Mouse (Mus musculus): ENCODE results near the gene Amh. TPM values are rescaled to one million over a fixed set of nuclear protein-coding genes. Genes with fewer than 3 reads are reported as not detected.
A peak's percentile ranks its signal among the peaks of the same experiment; 100 is the strongest.

Amh gene
- polyA plus RNA-seq, 1 experiment from 2014 or later, result 0.07 TPM

DNA sequence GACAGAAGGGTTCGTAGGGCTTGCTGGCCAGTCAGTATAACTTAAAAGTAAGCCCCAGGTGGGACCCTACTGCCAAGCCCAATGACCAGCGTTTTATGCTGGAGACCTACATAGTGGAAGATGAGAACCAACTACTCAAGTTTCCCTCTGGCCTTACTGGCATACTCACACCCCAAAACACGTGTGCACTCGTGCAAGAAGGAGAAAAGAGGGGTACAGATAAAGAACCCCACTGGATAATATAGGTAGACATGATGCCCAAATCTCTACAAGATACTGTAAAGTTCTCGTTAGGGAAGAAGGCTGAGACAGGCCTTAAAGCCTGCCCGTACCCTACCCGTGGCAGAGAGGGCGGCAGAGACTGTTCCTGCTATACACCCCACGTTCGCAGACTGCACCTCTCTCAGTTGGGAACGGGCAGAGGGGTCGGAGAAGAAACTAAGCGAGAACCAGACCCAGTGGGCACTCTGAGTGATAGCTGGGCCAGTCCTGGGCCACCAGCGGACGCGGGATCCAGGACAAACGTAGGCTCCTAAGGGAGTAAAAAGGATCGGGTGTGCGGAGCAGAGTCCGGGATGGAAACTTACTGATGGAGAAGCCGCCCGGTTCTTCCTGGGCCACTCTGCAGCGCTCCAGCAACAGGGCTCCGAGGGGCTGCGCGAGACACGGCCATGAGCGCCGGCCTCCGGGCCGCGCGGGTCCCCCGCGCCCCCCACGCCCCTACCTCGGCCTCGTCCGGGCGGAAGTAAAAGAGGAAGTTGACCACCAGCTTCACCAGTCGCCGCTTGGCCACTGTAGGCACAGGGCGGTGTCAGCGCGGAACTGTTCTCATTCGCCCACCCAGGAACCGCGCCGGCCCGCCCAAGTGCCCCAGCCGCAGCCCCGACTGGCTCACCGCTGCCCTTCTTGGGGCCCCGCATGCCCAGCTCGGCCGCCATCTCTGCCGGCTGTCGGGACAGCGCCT is 7.6 kb upstream of the Amh start:
- peak overlapping the region; percentile 98 for H3K9ac ChIP-seq (replicated peaks; ENCODE audit: low read depth)
- H3K4me3 ChIP-seq (ENCODE audit: low read depth, low read length), result peak overlapping the region; percentile 84
- no peak for TF ChIP-seq CTCF (IDR thresholded peaks at IDR 0.05)
- no peak for TF ChIP-seq EP300 (IDR thresholded peaks at IDR 0.05)
- H3K27ac ChIP-seq (ENCODE audit: low read length), result peak overlapping the region; percentile 94
- H3K4me2 ChIP-seq (replicated peaks; ENCODE audit: low read depth, low read length), result peak overlapping the region; percentile 85
- DNase-seq (ENCODE audit: low spot score), result peak; percentile 81
- 0 out of 2 replicates have a peak, but pooled peaks cover 11% of the 10 kb centered on the region for H3K36me3 ChIP-seq (ENCODE audit: insufficient read depth, low read length)
- H3K9me3 ChIP-seq (ENCODE audit: low read length), result no peaks in the 10 kb centered on the region
- WGBS, result 2% methylated on average over 52 of the region's 59 CpGs
- no peaks in the 10 kb centered on the region for H3K27me3 ChIP-seq (replicated peaks; ENCODE audit: insufficient read depth, low read length)
- peak; percentile 71 for ATAC-seq
- H3K4me1 ChIP-seq (ENCODE audit: insufficient read depth, low read depth, low read length), result peaks cover 16% of the 10 kb centered on the region

DNA sequence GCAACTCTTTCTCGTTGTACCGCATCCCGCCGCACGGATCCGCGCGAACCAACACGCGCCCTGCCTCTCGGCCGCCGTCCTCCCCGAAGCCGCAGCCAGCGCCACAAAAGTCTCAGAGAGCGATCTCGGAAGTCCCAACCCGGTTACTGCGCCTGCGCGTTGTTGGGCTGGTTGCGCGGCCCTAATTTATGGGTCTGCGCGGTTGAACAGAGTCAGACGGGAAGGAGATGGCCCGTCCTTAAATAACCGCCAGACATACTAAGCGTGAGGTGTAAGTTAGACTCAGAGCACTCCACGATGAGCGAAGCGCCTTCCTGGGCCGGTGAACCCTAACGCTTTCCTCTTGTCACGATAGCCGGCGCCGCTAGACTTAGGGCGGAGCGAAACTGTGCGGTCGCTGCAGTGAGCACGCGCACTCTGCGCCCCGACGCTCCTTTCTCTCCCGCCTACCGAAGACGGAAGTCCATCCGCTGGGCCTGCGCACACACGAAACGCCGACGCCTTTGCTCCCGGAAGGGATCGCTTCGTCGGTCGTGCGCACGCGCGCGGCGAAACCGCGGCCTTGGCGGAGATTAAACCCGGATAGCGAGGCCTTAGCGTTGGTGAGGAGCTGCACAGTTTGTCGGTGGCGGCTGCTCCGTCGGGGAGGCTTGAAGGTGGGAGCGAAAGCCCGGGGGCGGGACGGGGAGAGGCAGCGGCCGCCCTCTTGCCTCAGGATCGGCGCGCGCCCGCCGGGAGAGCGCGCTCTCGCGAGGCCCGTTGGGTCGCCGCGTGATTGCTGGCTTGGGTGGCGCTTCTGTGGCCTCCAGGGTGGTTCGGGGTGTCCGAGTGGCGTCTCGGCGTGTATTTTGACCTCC is 6.7 kb upstream of the Amh start, which contains the start of the genes Sf3a2 and Plekhj1:
Gene Sf3a2, plus strand, starts transcription at position 49 of the 857 bp plus-strand sequence.
Gene Plekhj1, minus strand, starts transcription at position 477 of the 857 bp plus-strand sequence.
- peak within 1 kb of the TSS; percentile 84 for H3K4me3 ChIP-seq (ENCODE audit: low read depth, low read length)
- peak; percentile 96 for ATAC-seq
- no peaks in the 10 kb centered on the region for H3K9me3 ChIP-seq (ENCODE audit: low read length)
- H3K36me3 ChIP-seq (ENCODE audit: insufficient read depth, low read length), result 0 out of 2 replicates have a peak, but pooled peaks cover 11% of the 10 kb centered on the region
- peaks cover 16% of the 10 kb centered on the region for H3K4me1 ChIP-seq (ENCODE audit: insufficient read depth, low read depth, low read length)
- H3K27ac ChIP-seq (ENCODE audit: low read length), result peak within 1 kb of the TSS; percentile 94
- no peaks in the 10 kb centered on the region for H3K27me3 ChIP-seq (replicated peaks; ENCODE audit: insufficient read depth, low read length)
- WGBS, result 1% methylated on average over 91 of the region's 104 CpGs
- peak within 1 kb of the TSS; percentile 98 for H3K9ac ChIP-seq (replicated peaks; ENCODE audit: low read depth)
- peak within 1 kb of the TSS; percentile 85 for H3K4me2 ChIP-seq (replicated peaks; ENCODE audit: low read depth, low read length)
- TF ChIP-seq EP300 (IDR thresholded peaks at IDR 0.05) (peak; percentile 33; the same call in 1 of the 2 replicates), CTCF (IDR thresholded peaks at IDR 0.05) (no peak)
- peak; percentile 99 for DNase-seq (ENCODE audit: low spot score)

DNA sequence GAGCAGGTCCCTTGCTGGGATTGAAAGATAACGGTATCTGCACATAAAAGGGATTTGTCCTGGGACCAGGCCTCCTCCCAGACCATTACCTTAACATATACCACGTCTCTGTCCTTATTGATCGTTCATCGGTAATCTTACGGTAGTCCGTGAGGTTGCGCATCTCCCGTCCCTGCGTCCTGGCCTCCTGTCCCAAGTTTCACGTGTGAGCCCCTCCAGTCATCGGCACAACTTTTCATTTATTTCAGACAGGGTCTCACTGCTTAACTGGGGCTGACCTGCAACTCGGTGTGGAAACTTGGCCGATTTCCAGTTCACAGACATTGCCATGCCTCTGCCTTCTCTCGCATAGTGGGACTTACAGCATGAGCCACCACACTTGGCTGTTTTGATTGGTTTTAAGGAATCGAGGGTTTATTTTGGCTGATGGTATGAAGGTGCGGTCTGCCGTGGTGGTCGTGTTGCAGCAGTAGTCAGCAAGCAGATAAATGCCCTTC is 5.9 kb upstream of the Amh start:
- peak overlapping the region; percentile 84 for H3K4me3 ChIP-seq (ENCODE audit: low read depth, low read length)
- H3K9ac ChIP-seq (replicated peaks; ENCODE audit: low read depth), result peak overlapping the region; percentile 98
- H3K4me1 ChIP-seq (ENCODE audit: insufficient read depth, low read depth, low read length), result peaks cover 16% of the 10 kb centered on the region
- TF ChIP-seq CTCF (IDR thresholded peaks at IDR 0.05), result no peak
- no peak for TF ChIP-seq EP300 (IDR thresholded peaks at IDR 0.05)
- H3K27ac ChIP-seq (ENCODE audit: low read length), result peak overlapping the region; percentile 94
- H3K9me3 ChIP-seq (ENCODE audit: low read length), result no peaks in the 10 kb centered on the region
- H3K36me3 ChIP-seq (ENCODE audit: insufficient read depth, low read length), result 0 out of 2 replicates have a peak, but pooled peaks cover 8% of the 10 kb centered on the region
- ATAC-seq (no peak), DNase-seq (ENCODE audit: low spot score) (peak; percentile 57)
- 0% methylated on average over 18 of the region's 18 CpGs for WGBS
- H3K4me2 ChIP-seq (replicated peaks; ENCODE audit: low read depth, low read length), result peak overlapping the region; percentile 85
- no peaks in the 10 kb centered on the region for H3K27me3 ChIP-seq (replicated peaks; ENCODE audit: insufficient read depth, low read length)

DNA sequence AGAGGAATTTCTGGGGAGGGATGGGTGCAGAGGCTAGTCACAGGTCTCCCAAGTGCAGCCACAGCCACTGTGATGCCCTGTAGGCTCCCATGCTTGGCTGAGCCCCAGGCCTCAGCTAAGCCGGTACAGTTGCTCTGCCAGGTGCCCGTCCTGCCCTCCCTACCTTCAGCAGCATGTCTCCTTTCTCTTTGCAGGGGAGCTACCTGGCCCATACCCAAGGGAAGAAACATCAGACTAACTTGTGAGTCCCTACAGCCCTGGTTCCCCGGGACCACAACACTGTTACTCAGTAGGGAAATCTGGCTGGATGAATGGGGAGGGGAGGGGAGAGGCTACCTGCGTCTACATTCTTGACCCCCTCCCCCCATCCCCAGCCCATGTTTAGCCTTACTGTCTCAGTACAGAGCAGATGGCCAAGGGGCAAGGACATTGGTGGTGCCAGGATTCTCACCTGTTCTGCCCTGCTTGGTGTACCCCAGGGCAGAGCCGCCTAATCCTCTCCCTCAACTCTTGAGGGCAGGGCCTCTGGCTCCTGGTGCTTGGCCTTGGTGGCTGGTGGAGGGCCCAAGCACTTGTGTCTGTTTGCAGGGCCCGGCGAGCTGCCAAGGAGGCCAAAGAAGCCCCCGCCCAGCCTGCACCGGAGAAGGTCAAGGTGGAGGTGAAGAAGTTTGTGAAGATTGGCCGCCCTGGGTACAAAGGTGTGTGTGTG is 2.7 kb upstream of the Amh start:
- peaks cover 7% of the 10 kb centered on the region for H3K4me1 ChIP-seq (ENCODE audit: insufficient read depth, low read depth, low read length)
- 80% methylated on average over 10 of the region's 10 CpGs for WGBS
- no peaks in the 10 kb centered on the region for H3K9me3 ChIP-seq (ENCODE audit: low read length)
- no peak for TF ChIP-seq EP300 (IDR thresholded peaks at IDR 0.05)
- no peak for TF ChIP-seq CTCF (IDR thresholded peaks at IDR 0.05)
- H3K36me3 ChIP-seq (ENCODE audit: insufficient read depth, low read length), result 0 out of 2 replicates have a peak, but pooled peaks cover 3% of the 10 kb centered on the region
- no peak overlapping the region for H3K27ac ChIP-seq (ENCODE audit: low read length)
- no peak overlapping the region for H3K4me3 ChIP-seq (ENCODE audit: low read depth, low read length)
- H3K27me3 ChIP-seq (replicated peaks; ENCODE audit: insufficient read depth, low read length), result no peaks in the 10 kb centered on the region
- no peak for ATAC-seq
- DNase-seq (ENCODE audit: low spot score), result no peak
- H3K4me2 ChIP-seq (replicated peaks; ENCODE audit: low read depth, low read length), result no peak overlapping the region
- no peak overlapping the region for H3K9ac ChIP-seq (replicated peaks; ENCODE audit: low read depth)

DNA sequence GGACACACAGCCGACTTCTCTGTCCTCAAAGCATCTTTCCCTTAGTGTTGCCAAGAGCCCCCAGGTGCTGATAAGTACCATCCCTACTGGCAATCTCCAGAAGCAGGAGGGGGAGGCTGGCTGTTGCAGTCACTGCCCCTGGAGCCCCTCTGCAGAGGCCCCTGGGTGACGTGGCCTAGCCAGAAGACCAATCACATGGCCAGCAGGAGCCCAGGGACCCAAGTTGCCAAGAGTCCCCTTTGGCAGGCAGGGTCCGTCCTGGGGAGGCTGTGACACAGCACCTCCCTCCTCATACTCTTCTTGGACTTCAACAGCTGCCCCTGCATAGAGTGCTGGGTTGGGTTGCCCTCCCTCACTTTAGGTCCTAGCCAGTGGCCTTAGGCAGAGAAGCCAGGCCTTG is 2.0 kb upstream of the Amh start:
- 79% methylated on average over 2 of the region's 3 CpGs for WGBS
- H3K36me3 ChIP-seq (ENCODE audit: insufficient read depth, low read length), result 0 out of 2 replicates have a peak, but pooled peaks cover 3% of the 10 kb centered on the region
- H3K4me1 ChIP-seq (ENCODE audit: insufficient read depth, low read depth, low read length), result peaks cover 13% of the 10 kb centered on the region
- ATAC-seq (no peak), DNase-seq (ENCODE audit: low spot score) (no peak)
- no peak overlapping the region for H3K4me3 ChIP-seq (ENCODE audit: low read depth, low read length)
- no peak for TF ChIP-seq EP300 (IDR thresholded peaks at IDR 0.05)
- TF ChIP-seq CTCF (IDR thresholded peaks at IDR 0.05), result no peak
- H3K4me2 ChIP-seq (replicated peaks; ENCODE audit: low read depth, low read length), result no peak overlapping the region
- H3K27ac ChIP-seq (ENCODE audit: low read length), result no peak overlapping the region
- no peaks in the 10 kb centered on the region for H3K9me3 ChIP-seq (ENCODE audit: low read length)
- no peak overlapping the region for H3K9ac ChIP-seq (replicated peaks; ENCODE audit: low read depth)
- H3K27me3 ChIP-seq (replicated peaks; ENCODE audit: insufficient read depth, low read length), result 0 out of 2 replicates have a peak, but pooled peaks cover under 1% of the 10 kb centered on the region

Data from lung, postnatal 0 days (tissue).